Mouse (Mus musculus): ENCODE measurements around the gene Map3k11.

Gene Map3k11

GRCm38 (mm10) chr19:5710068-5710467, 21.5 kb downstream of the Map3k11 start:
- no peak for DNase-seq (ENCODE audit: low spot score in 2 of 2)

- no peak for DNase-seq (ENCODE audit: low spot score in 2 of 2)
Measured at GRCm38 (mm10) chr19:5710581-5710980, 22.0 kb downstream of the Map3k11 start.

DNA sequence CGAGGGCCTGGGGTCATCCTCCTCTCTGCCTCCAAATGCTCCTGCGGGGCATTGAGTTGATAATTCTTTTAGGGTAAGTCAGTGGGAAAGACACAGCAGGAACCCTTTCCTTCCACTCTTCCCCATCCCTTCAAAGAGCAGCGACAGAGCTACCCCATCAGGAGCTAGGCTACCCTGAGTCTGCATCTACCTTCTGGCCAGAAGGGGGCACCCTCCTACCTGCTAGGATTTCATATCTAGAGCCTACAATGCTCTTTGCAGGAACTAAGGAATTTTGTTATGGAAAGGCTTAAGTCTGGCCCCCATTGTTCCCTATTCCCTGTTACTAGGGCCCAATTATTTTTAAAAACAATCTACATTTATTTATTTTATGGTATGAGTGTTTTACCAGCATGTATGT, 22.7 kb downstream of the Map3k11 start:
- peak in 1 of 2 experiments; percentile 64 for DNase-seq (ENCODE audit: low spot score in 2 of 2)

- DNase-seq (ENCODE audit: low spot score in 2 of 2) = no peak
Measured at GRCm38 (mm10) chr19:5711907-5712460, 23.4 kb downstream of the Map3k11 start.

- no peak for DNase-seq (ENCODE audit: low spot score in 2 of 2)
Measured at GRCm38 (mm10) chr19:5713255-5713654, 24.7 kb downstream of the Map3k11 start.

DNA sequence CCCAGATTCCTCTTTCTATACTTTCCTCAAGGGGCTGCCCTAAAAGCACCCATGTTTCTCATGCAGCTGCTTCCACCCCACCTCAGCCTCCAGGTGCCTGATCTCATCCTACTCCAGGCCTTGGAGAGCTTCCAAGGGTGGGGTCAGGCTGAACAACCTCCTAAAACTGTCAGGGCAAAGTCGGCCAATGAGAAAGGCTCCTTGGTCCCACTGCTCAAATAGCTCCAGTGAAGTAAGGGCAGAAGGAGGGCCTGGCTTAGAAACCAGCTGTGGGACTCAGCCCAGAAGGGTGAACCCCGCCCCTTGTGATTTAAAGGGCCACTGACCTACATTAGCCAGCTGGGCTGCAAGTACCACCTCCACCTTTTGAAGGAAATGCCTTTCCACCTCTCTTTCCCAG, 25.2 kb downstream of the Map3k11 start:
- peak in 1 of 2 experiments; percentile 52 for DNase-seq (ENCODE audit: low spot score in 2 of 2)

DNA sequence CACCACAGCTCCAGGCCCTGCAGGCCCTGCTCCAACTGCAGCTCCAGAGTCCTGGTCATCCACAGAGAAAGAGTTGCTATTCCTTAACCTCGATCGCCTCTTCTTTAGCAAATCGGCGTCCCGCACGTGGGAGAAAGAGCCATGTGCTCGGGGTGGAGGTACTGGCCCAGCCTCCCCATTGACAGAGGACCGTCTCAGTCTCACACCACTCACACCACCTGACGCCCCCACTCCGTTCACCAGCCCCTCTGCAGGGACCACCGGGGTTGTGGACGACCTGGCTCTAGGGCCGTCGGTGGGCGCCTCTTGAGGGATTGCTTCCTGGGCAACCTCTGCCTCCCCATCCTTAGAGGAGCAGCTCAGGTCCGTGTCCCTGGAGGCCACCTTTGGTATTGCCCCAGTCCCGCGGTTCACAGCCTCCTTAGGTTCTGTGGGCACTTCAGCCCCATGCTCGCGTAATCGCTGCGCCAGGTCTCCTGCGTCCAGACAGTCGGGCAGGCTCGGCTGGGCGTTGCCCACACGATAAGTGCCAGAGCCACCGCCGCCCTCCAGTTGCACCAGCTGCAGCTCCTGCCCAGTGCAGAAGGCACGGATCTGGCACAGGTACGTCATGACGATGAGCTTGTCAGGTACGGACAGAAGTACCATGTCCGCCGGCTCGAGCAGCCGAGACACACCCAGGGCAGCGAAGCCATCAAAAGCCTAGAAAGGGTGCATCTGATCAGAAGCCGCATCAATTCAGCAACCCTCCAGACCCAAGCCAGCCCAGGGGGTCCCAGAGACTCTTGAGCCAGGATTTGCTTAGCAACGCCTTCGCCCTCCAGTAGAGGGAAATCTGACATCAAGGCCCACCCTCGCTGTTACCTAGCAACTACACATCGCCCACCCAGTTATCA, 27.5 kb downstream of the Map3k11 start:
- DNase-seq (ENCODE audit: low spot score in 2 of 2) = peak; percentile 78 to 87

DNA sequence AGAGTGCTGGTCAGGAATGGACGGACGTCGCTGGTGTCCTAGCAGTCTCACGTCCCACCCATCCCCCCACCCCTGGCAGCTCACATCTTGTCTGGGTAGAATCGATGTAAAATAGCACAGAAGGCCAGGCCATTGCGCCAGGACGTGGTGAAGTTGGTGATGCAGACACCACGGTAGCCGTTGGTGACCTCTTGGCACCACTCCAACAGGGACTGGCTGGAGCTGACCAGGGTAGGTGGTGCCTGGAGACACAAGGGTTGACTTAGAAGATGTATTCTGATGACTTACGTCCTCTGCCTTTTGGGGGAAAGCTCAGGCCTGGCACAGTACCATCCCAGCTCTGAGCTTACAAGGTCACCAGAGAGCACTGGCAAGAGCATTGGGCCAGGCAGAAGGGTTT, 28.4 kb downstream of the Map3k11 start:
- no peak for DNase-seq (ENCODE audit: low spot score in 2 of 2)

DNA sequence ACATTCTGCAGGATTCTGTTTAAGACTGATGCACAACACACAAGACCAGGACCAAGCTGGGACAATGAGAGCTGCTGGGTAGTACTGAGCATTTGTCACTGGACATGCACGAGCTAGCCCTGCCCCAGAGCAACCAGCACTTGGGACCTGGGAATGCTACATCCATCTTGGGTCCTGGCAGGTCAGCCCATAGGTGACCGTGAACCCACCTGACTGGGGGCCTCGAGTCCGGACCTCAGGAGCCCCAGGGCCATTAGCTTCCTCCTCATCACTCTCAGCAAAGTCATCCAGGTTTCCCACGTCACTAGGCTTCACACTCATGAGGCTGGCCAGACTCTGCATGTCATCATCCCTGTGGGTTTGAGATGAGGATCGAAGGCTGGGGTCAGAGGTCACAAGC, 32.7 kb downstream of the Map3k11 start:
- no peak for DNase-seq (ENCODE audit: low spot score in 2 of 2)

GRCm38 (mm10) chr19:5722848-5723425, 34.4 kb downstream of the Map3k11 start:
- DNase-seq (ENCODE audit: low spot score in 2 of 2) = peak in 1 of 2 experiments; percentile 69

- no peak for DNase-seq (ENCODE audit: low spot score in 2 of 2)
Measured at GRCm38 (mm10) chr19:5723934-5724548, 35.5 kb downstream of the Map3k11 start.

- peak; percentile 86 to 90 for DNase-seq (ENCODE audit: low spot score in 2 of 2)
Measured at GRCm38 (mm10) chr19:5724549-5724941, 36.0 kb downstream of the Map3k11 start.

- DNase-seq (ENCODE audit: low spot score in 2 of 2) = peak; percentile 53 to 81
Measured at GRCm38 (mm10) chr19:5725029-5725707, 36.6 kb downstream of the Map3k11 start.

DNA sequence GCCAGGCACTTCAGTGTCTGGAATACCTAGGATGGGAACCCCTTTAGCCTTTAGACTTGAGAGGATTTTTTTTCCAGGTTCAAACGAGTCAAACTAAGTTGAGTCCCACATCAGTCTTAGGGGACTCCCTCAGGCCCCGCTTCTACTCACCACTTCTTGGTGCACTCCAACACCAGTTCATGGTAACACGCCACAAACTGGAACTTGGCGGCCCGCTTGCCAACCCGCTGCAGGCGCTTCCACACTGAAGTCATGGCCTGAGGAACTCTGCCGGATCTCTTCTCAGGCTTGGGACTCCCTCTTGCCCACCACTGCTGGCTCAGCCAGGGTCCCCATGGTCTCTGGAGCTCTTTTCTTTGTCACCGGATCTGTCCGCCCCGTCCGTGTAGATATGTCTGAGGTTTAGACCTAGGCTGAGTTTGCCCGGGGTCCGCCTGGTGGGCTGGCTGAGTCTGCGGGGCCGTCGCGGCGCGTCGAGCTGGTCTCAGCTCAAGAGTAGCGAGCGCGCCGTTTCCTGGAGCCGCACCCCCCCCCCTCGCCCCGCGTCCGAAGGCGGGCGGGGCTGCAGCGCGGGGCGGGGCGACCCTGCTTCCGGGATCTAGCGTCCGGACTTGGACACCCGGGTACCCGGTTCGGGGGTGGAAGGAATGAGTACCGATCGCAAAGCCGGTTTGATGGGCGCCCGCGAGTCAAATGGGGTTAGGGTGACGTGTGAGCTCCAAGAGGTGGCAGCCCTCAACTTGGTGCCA, 37.4 kb downstream of the Map3k11 start, which contains the start of gene Ehbp1l1:
Ehbp1l1 (minus strand) TSS at position 551 of the 749 bp plus-strand sequence.
- peak; percentile 86 to 94 for DNase-seq (ENCODE audit: low spot score in 2 of 2)

GRCm38 (mm10) chr19:5726961-5727578, 38.5 kb downstream of the Map3k11 start:
- peak in 1 of 2 experiments; percentile 66 for DNase-seq (ENCODE audit: low spot score in 2 of 2)

GRCm38 (mm10) chr19:5727701-5728100, 39.2 kb downstream of the Map3k11 start:
- DNase-seq (ENCODE audit: low spot score in 2 of 2) = peak; percentile 93 to 99

GRCm38 (mm10) chr19:5728631-5729443, 40.3 kb downstream of the Map3k11 start:
- DNase-seq (ENCODE audit: low spot score in 2 of 2) = peak; percentile 60 to 83

DNA sequence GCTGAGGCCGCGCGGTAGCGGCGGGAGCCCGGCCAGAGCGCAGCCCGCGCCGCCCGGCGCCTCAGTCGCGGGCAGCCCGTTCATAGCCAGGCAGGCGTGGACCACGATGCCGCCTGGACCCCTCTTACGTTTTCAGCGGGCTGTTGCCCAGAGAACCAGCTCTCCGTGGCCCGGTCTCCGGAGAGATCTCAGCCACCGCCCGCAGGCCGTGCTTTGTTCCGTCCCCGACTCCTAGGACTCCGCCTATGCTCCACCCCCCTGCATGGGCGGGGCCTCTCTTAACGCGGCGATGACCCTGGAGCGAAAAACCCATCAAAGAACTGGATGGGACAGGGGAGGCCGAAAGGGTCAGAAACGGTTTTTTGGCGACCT, 40.9 kb downstream of the Map3k11 start, which contains the start of gene Fam89b:
Fam89b (minus strand) TSS at position 210 of the 372 bp plus-strand sequence.
- DNase-seq (ENCODE audit: low spot score in 2 of 2) = peak; percentile 92 to 94
